Mouse (Mus musculus) embryonic facial prominence, embryonic 11.5 days (tissue): ENCODE data around the gene Acvr1. TPM values are rescaled to one million over a fixed set of nuclear protein-coding genes. Genes with fewer than 3 reads are reported as not detected.

Experiments
- ATAC-seq: fragments of 200-750 bp; cut with Nextera tagmentation; replicated peaks from 2 replicates; pipeline ENCODE4 v1.8.0; 2017; ENCODE audit warnings: low read depth; ENCODE audit not compliant: insufficient number of reproducible peaks, low FRiP score, low TSS enrichment
- DNase-seq: peaks from one replicate; pipeline ENCODE4 v3.0.0-alpha.2; 2015; ENCODE audit warnings: low spot score
- H3K27ac ChIP-seq: fragments of 300-500 bp; sonication (generic); replicated peaks from 2 replicates; pipeline ENCODE4 v1.5.1; 2014; ENCODE audit warnings: mild to moderate bottlenecking, low read depth, low read length, control low read depth
- H3K27me3 ChIP-seq: fragments of 300-500 bp; sonication (generic); 2 replicates; pipeline ENCODE4 v1.6.1; 2014; ENCODE audit warnings: mild to moderate bottlenecking, low read length, moderate library complexity, mixed read lengths; ENCODE audit not compliant: control insufficient read depth, insufficient read depth
- H3K36me3 ChIP-seq: fragments of 300-500 bp; sonication (generic); replicated peaks from 2 replicates; pipeline ENCODE4 v1.6.1; 2014; ENCODE audit warnings: low read depth, mild to moderate bottlenecking, low read length, moderate library complexity, mixed read lengths; ENCODE audit not compliant: control insufficient read depth, insufficient read depth
- H3K4me1 ChIP-seq: fragments of 300-500 bp; sonication (generic); 2 replicates; pipeline ENCODE4 v1.6.1; 2014; ENCODE audit warnings: low read length, mixed read lengths; ENCODE audit not compliant: control insufficient read depth, insufficient read depth
- H3K4me2 ChIP-seq: fragments of 300-500 bp; sonication (generic); 2 replicates; pipeline ENCODE4 v1.6.1; 2014; ENCODE audit warnings: low read depth, mild to moderate bottlenecking, control low read depth, low read length, moderate library complexity
- H3K4me3 ChIP-seq: fragments of 300-500 bp; sonication (generic); 2 replicates; pipeline ENCODE4 v1.5.1; 2014; ENCODE audit warnings: low read depth, low read length, control low read depth
- H3K9ac ChIP-seq: fragments of 300-500 bp; sonication (generic); replicated peaks from 2 replicates; pipeline ENCODE4 v1.6.1; 2014; ENCODE audit warnings: mild to moderate bottlenecking, control low read depth, low read length
- H3K9me3 ChIP-seq: fragments of 300-500 bp; sonication (generic); replicated peaks from 2 replicates; pipeline ENCODE4 v1.6.1; 2016; ENCODE audit warnings: mild to moderate bottlenecking, low read length, inconsistent platforms, mixed read lengths; ENCODE audit not compliant: control insufficient read depth
- WGBS: fragments of 180-500 bp; shearing (Covaris S2); extraction: QIAGEN DNeasy Blood & Tissue Kit; methylation state at CpG from one replicate; pipeline ENCODE4 v1.1.7; 2014; 5-methylcytosine and 5-hydroxymethylcytosine counted together
- polyA plus RNA-seq: library from polyadenylated mRNA; unstranded; fragments of >200 nt; fragmentation: Nextera tagmentation; extraction: Ambion mirVana; gene quantifications from 2 replicates; pipeline ENCODE4 v1.2.1, GENCODE M21; 2014

Gene Acvr1
- polyA plus RNA-seq, 1 experiment from 2014 or later, result 6.1 TPM

DNA sequence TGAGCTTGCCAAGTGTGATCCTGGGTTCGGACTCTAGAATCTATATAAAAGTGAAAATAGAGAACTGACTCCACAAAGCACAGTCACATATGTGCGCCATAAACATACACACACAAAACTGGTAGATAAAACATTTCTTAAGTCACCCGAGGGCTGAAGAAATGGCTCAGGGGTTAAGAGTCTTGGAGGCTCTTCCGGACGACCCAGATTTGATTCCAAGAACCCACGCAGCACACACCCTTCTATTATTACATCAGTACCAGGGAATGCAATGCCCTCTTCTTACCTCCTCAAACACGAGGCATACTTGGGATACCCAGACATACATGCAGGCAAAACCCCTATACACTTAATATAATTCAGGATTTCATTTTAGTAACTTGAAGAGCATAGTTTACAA is 97.1 kb downstream of the Acvr1 start, which contains the start of gene Gm17409:
Gene Gm17409 (plus strand): TSS at position 301 of the 400 bp plus-strand sequence.
- no peak for ATAC-seq
- no peak within 1 kb of the TSS for H3K4me2 ChIP-seq
- no peak within 1 kb of the TSS for H3K4me3 ChIP-seq
- H3K4me1 ChIP-seq, result no peaks in the 10 kb centered on the region
- no peak within 1 kb of the TSS for H3K9ac ChIP-seq
- WGBS, result 92% methylated on average over 7 of the region's 7 CpGs
- H3K27me3 ChIP-seq, result no peaks in the 10 kb centered on the region
- DNase-seq, result no peak
- peaks cover 6% of the 10 kb centered on the region for H3K36me3 ChIP-seq
- H3K9me3 ChIP-seq, result no peaks in the 10 kb centered on the region
- no peak within 1 kb of the TSS for H3K27ac ChIP-seq

DNA sequence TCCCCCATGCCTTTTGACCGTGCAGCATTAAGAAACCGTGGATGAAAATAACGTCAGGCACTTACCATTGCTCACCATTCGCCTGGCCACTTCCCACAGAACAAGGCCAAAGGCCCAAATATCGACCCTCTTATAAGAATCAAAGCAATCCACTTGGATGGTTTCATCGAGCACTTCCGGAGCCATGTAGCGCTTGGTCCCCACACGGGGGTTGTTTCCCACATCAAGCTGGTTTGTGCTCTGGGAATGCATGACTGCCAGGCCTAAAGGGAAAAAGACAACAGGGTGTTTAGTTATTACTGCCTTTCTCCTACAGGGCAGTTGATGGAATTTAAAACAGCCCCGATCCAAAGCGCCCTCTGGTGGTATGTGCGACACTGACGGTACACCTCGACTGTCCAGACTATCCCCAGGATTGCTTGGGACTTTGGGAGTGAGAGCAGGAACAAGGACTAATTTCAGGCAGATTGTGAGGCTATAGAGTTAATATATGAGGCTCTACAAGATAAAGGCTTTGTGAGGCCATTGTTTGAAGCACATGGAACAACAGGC is 108.1 kb downstream of the Acvr1 start:
- Histone ChIP-seq H3K4me2 (no peak overlapping the region), H3K9ac (no peak overlapping the region), H3K27ac (no peak overlapping the region), H3K9me3 (no peaks in the 10 kb centered on the region), H3K4me3 (no peak overlapping the region), H3K36me3 (no peaks in the 10 kb centered on the region; the same call in 1 of the 2 replicates), H3K4me1 (no peaks in the 10 kb centered on the region), H3K27me3 (no peaks in the 10 kb centered on the region)
- DNase-seq (no peak), ATAC-seq (no peak)
- WGBS, result 83% methylated on average over 14 of the region's 14 CpGs

DNA sequence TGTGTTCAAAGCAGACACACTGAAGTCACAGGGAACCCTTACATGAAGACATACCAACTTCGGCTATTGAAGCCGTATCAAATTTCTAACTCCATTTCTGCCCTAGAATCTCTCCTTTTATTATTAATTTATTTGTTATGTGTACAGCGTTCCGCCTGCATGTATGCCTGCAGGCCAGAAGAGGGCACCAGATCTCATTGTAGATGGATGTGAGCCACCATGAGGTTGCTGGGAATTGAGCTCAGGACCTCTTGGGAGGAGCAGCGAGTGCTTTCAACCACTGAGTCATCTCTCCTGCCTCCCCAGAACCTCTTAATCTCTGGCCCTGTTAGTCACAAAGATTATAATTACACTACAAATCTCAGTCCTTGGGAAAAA is 109.5 kb downstream of the Acvr1 start:
- 94% methylated on average over 5 of the region's 5 CpGs for WGBS
- Histone ChIP-seq H3K27me3 (no peaks in the 10 kb centered on the region), H3K9me3 (no peaks in the 10 kb centered on the region), H3K9ac (no peak overlapping the region), H3K36me3 (no peaks in the 10 kb centered on the region; the same call in 1 of the 2 replicates), H3K4me2 (no peak overlapping the region), H3K4me3 (no peak overlapping the region), H3K27ac (no peak overlapping the region), H3K4me1 (no peaks in the 10 kb centered on the region)
- ATAC-seq (no peak), DNase-seq (no peak)

DNA sequence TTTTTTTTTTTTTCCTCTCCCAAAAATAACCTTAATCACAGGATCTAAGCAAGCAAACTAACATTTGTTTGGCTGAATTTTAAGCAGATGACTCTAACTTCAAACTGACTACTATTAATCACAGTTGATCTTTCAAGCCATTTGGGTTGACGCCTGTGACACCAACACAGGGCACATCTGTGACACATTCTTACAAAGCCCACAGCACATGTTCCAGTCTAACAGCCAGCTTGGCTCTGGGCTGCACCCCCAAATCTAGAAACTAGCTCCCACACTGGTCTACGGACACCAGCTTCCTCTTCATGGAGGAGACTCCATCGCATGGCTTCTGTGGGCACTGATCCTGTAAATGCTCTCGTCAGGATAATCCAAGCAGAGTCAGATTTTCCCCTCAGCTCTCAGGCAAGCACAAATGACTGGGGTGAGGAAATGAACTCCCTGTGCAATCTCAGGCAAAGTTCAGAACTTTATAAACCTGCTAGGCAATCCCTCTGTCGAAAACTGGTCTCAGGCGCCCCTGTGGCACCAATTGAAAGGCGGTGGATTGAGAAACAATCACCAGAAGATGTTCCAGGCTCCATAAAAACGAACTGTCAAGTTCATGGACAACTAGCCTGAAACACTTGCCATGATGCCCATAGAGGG is 110.0 kb downstream of the Acvr1 start:
- Histone ChIP-seq H3K4me2 (no peak overlapping the region), H3K9ac (no peak overlapping the region), H3K27ac (no peak overlapping the region), H3K4me3 (no peak overlapping the region), H3K27me3 (no peaks in the 10 kb centered on the region), H3K36me3 (no peaks in the 10 kb centered on the region; the same call in 1 of the 2 replicates), H3K9me3 (no peaks in the 10 kb centered on the region), H3K4me1 (no peaks in the 10 kb centered on the region)
- DNase-seq, result no peak
- ATAC-seq, result no peak
- WGBS, result 90% methylated on average over 8 of the region's 8 CpGs

DNA sequence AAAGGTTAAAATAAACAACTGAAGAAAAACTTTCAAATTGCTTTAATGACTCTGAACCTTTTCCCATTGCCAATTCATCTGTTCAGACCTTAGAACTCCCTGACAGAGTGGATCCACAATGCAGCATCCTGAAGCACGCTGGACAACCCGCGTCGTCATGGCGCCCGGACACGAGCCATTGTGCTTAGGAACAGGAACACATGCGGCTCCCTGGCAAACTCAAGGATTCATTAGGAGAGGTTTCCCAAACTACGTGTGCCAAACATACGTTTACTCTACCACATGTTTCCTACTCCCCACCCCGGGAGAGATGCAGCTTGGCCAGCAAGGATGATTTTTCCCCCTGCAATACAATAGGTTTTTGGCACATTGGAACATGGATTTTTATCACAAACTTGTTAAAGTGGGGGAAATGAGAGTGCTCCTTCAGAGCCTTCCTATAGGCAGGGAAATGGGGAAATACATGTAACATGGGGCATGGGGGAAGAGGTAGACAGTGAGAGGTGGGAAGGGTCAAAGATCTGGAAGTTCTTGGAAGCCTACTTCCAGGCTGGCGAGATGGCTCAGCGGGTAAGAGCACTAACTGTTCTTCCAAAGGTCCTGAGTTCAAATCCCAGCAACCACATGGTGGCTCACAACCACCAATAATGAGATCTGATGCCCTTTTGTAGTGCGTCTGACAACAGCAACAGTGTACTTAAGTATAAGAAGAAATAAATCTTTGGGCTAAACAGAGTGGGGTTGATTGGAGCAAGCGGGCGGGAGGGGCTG is 112.7 kb downstream of the Acvr1 start:
- no peak for ATAC-seq
- WGBS, result 85% methylated on average over 16 of the region's 16 CpGs
- H3K27me3 ChIP-seq, result no peaks in the 10 kb centered on the region
- H3K4me3 ChIP-seq, result no peak overlapping the region
- H3K9ac ChIP-seq, result no peak overlapping the region
- H3K4me1 ChIP-seq, result no peaks in the 10 kb centered on the region
- H3K4me2 ChIP-seq, result no peak overlapping the region
- H3K27ac ChIP-seq, result no peak overlapping the region
- H3K9me3 ChIP-seq, result no peaks in the 10 kb centered on the region
- no peaks in the 10 kb centered on the region; the same call in 1 of the 2 replicates for H3K36me3 ChIP-seq
- no peak for DNase-seq

DNA sequence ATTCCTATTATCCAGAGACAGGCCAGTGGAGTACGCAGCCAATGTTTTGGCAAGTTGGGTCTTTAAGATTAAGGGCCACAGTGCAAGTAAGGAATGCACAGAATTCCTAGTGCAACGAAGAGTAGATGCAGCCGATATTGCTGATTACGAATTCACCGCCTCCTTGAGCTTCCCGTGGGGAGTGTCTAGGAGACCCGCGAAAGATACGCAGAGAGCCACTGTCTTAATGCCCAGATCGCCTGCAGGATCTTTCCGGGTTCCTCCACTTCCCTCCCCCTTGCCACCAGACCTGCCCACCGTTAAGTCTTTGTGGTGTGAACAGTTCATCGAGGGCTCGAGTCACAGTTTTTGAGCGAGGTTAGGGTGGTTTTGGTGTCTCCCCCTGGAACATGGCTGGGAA is 120.0 kb downstream of the Acvr1 start:
- no peaks in the 10 kb centered on the region for H3K9me3 ChIP-seq
- WGBS, result 93% methylated on average over 15 of the region's 15 CpGs
- no peak overlapping the region for H3K9ac ChIP-seq
- no peaks in the 10 kb centered on the region for H3K27me3 ChIP-seq
- H3K4me1 ChIP-seq, result no peaks in the 10 kb centered on the region
- H3K4me3 ChIP-seq, result no peak overlapping the region
- H3K36me3 ChIP-seq, result no peaks in the 10 kb centered on the region
- ATAC-seq (no peak), DNase-seq (no peak)
- no peak overlapping the region for H3K27ac ChIP-seq
- H3K4me2 ChIP-seq, result no peak overlapping the region

DNA sequence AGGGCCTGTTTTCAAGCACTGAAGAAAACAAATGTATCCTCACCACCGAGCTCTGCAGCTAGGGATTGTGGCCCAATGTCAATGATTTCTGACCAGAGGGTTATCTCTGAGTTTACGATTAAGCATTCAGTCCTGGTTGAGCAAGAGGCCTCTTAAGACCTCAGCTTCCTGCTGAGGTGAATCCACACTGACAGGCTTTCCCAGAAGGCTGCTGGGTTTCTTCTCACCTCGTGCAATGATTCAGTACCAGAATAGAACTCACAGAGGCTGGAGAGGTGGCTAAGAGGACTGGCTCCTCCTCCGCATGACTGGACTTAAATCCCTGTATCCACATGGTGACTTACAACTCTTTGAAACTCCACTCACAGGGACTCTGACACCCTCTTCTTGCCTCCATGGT is 123.8 kb downstream of the Acvr1 start:
- WGBS, result 89% methylated on average over 4 of the region's 4 CpGs
- Histone ChIP-seq H3K9me3 (no peaks in the 10 kb centered on the region), H3K4me3 (no peak overlapping the region), H3K4me2 (no peak overlapping the region), H3K27me3 (no peaks in the 10 kb centered on the region), H3K27ac (no peak overlapping the region), H3K36me3 (no peaks in the 10 kb centered on the region), H3K9ac (no peak overlapping the region), H3K4me1 (no peaks in the 10 kb centered on the region)
- ATAC-seq (no peak), DNase-seq (no peak)

DNA sequence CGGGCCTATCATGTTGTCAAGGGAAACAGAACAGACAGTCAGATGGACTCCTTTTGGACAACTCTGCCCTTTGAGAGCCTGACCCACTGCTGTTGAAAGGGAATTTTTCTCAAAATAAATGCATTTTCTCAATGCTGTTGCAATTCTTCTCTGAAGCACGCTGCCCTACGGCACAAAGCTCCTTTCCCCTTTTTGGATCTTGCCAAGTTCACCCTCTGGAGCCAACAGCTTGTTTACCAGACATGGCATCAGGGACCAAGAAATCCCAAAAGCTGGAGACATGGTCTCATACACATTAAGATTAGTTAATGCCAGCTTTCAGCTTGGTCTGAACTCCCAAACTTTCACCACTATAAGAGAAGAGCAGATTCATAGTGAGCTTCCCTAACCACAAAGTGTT is 130.0 kb downstream of the Acvr1 start:
- H3K36me3 ChIP-seq, result no peaks in the 10 kb centered on the region
- ATAC-seq, result no peak
- no peak overlapping the region for H3K27ac ChIP-seq
- no peaks in the 10 kb centered on the region for H3K4me1 ChIP-seq
- DNase-seq, result no peak
- H3K9ac ChIP-seq, result no peak overlapping the region
- H3K9me3 ChIP-seq, result no peaks in the 10 kb centered on the region
- H3K4me3 ChIP-seq, result no peak overlapping the region
- WGBS, result 86% methylated on average over 3 of the region's 3 CpGs
- no peaks in the 10 kb centered on the region for H3K27me3 ChIP-seq
- no peak overlapping the region for H3K4me2 ChIP-seq
